Comparison of ENCODE assay signal across 18 mouse cellular contexts in the genomic region with DNA sequence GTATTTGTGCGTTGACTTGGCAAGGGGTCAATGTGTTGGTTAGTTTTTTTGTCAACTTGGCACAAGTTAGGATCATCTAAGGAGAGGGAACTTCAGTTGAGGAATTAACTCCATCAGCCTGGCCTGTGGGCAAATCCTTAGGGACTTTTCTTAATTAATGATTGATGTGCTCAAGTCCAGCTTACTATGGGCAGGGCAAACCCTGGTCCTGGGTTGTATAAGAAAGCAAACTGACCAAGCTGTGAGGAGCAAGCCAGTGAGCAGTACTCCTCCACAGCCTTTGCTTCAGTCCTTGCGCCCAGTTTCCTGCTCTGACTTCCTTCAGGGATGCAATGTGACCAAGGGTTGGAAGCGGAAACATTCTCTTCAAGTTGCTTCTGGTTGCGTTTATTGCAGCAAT.
DNase-seq lines count a peak whose midpoint lies in the region; ATAC-seq and TF ChIP-seq lines count a peak whose summit lies in the region.
"Had no signal": no experiment of that assay in that cellular context is flagged by ENCODE, and none has a peak within 500 bp of the region (broad histone marks: within the 10 kb centered on the region; RNA-seq: fewer than 3 reads in every experiment).

No protein-coding gene starts in this region.

- no peak for ATAC-seq in liver, postnatal 0 days
- ATAC-seq: forebrain, embryonic 13.5 days; forebrain, postnatal 0 days had no signal

- no peaks in the 10 kb centered on the region for H3K27me3 ChIP-seq in liver, postnatal 0 days (ENCODE audit: insufficient read depth, low read length)
- H3K27me3 ChIP-seq: embryonic facial prominence, embryonic 12.5 days; forebrain, embryonic 13.5 days; heart, embryonic 12.5 days had no signal

- no peak overlapping the region for H3K27ac ChIP-seq in liver, postnatal 0 days (ENCODE audit: low read depth)
- H3K27ac ChIP-seq: embryonic facial prominence, embryonic 12.5 days; forebrain, embryonic 13.5 days; heart, adult 2 months; hindbrain, embryonic 10.5 days had no signal

- no peak overlapping the region for H3K4me3 ChIP-seq in liver, postnatal 0 days (ENCODE audit: low read depth, low read length)
- H3K4me3 ChIP-seq: embryonic facial prominence, embryonic 12.5 days; forebrain, embryonic 13.5 days; heart, adult 2 months; heart, embryonic 12.5 days; hindbrain, embryonic 10.5 days had no signal

- 76% methylated on average over 4 of the region's 4 CpGs for WGBS in liver, postnatal 0 days (ENCODE audit: insufficient replicate concordance)

- H3K9me3 ChIP-seq in liver, postnatal 0 days (ENCODE audit: low read length), result no peaks in the 10 kb centered on the region
- H3K9me3 ChIP-seq: embryonic facial prominence, embryonic 12.5 days; forebrain, embryonic 13.5 days; hindbrain, embryonic 10.5 days had no signal

- H3K36me3 ChIP-seq in liver, postnatal 0 days (replicated peaks; ENCODE audit: insufficient read depth, low read length), result no peaks in the 10 kb centered on the region
- H3K36me3 ChIP-seq: embryonic facial prominence, embryonic 12.5 days; heart, embryonic 12.5 days; hindbrain, embryonic 10.5 days had no signal

- H3K4me2 ChIP-seq in liver, postnatal 0 days (ENCODE audit: low read depth, low read length), result no peak overlapping the region
- H3K4me2 ChIP-seq: embryonic facial prominence, embryonic 12.5 days; forebrain, embryonic 13.5 days; heart, embryonic 12.5 days had no signal

- no peak for TF ChIP-seq EP300 in liver, postnatal 0 days (IDR thresholded peaks at IDR 0.05; ENCODE audit: low read depth)

- TF ChIP-seq CTCF in liver, postnatal 0 days (IDR thresholded peaks at IDR 0.05; ENCODE audit: low read depth), result no peak

- DNase-seq in kidney, adult 18-20 months, result peak; percentile 47
- peak; percentile 87 for DNase-seq in kidney, adult 9 months
- peak; percentile 47 for DNase-seq in kidney, postnatal 10 days
- peak; percentile 28 to 31 for DNase-seq in kidney, postnatal 4 days
- no peak for DNase-seq in ovary, adult 18-20 months (ENCODE audit: low spot score)
- DNase-seq in cerebellum, postnatal 4 days (ENCODE audit: low spot score in 2 of 2), result no peak
- no peak for DNase-seq in liver, postnatal 0 days
- DNase-seq: adrenal gland, postnatal 10 days; cerebellum, adult 11 months; cerebellum, adult 8-10 months; cerebellum, postnatal 14 days; forebrain, postnatal 0 days; gastrocnemius, postnatal 14 days; heart, adult 2 months had no signal

- peaks cover 2% of the 10 kb centered on the region; the same call in 1 of the 2 replicates for H3K4me1 ChIP-seq in liver, postnatal 0 days (ENCODE audit: insufficient read depth)

- H3K9ac ChIP-seq in liver, postnatal 0 days (replicated peaks), result no peak overlapping the region
- H3K9ac ChIP-seq: embryonic facial prominence, embryonic 12.5 days; forebrain, embryonic 13.5 days; forebrain, postnatal 0 days; heart, embryonic 12.5 days had no signal

Comparison
In these comparisons a context has a peak if more than half of its experiments do, and no peak if none do; other contexts are left out.
1. DNase-seq: peak in kidney, adult 18-20 months (single experiment), kidney, adult 9 months (single experiment), kidney, postnatal 10 days (single experiment) and kidney, postnatal 4 days (2 of 2); none in ovary, adult 18-20 months (single experiment), cerebellum, postnatal 4 days (0 of 2) and liver, postnatal 0 days (single experiment).